In genomic region chr11:78037831-78038752, GRCm38 (mm10) we compare ENCODE assay signal across 8 mouse cellular contexts. TPM values are rescaled to one million over a fixed set of nuclear protein-coding genes. Genes with fewer than 3 reads are reported as not detected.
DNase-seq lines count a peak whose midpoint lies in the region; ATAC-seq lines count a peak whose summit lies in the region.

TSS of gene Flot2 (plus strand) at chr11:78037931.

- DNase-seq in CD4-positive helper T cell, adult 2 months (ENCODE audit: low read depth, low spot score), result peak; percentile 75
- peak; percentile 30 to 48 for DNase-seq in adrenal gland, postnatal 4 days (ENCODE audit: low spot score in 2 of 2)
- DNase-seq in neural tube, embryonic 11.5 days (ENCODE audit: low spot score), result peak; percentile 86
- DNase-seq in testis, postnatal 14 days (ENCODE audit: low spot score), result peak; percentile 70

- peak within 1 kb of the TSS; percentile 89 for H3K4me3 ChIP-seq in embryonic facial prominence, embryonic 15.5 days (replicated peaks)
- H3K4me3 ChIP-seq in heart, embryonic 12.5 days, result peak within 1 kb of the TSS; percentile 93
- H3K4me3 ChIP-seq in kidney, embryonic 16.5 days (ENCODE audit: low read length), result peak within 1 kb of the TSS; percentile 80
- H3K4me3 ChIP-seq in liver, embryonic 16.5 days (ENCODE audit: low read depth, low read length), result peak within 1 kb of the TSS; percentile 78
- H3K4me3 ChIP-seq in neural tube, embryonic 11.5 days (ENCODE audit: low read depth, low read length), result peak within 1 kb of the TSS; percentile 90

- peak within 1 kb of the TSS; percentile 84 for H3K4me2 ChIP-seq in embryonic facial prominence, embryonic 15.5 days (replicated peaks)
- H3K4me2 ChIP-seq in heart, embryonic 12.5 days, result peak within 1 kb of the TSS; percentile 90
- H3K4me2 ChIP-seq in kidney, embryonic 16.5 days (replicated peaks; ENCODE audit: low read depth, low read length), result peak within 1 kb of the TSS; percentile 72
- H3K4me2 ChIP-seq in liver, embryonic 16.5 days (ENCODE audit: low read depth, low read length), result peak within 1 kb of the TSS; percentile 94
- H3K4me2 ChIP-seq in neural tube, embryonic 11.5 days (ENCODE audit: low read depth), result peak within 1 kb of the TSS; percentile 90

- no peaks in the 10 kb centered on the region for H3K27me3 ChIP-seq in embryonic facial prominence, embryonic 15.5 days
- H3K27me3 ChIP-seq in heart, embryonic 12.5 days (replicated peaks), result no peaks in the 10 kb centered on the region
- no peaks in the 10 kb centered on the region for H3K27me3 ChIP-seq in kidney, embryonic 16.5 days (ENCODE audit: insufficient read depth, low read length)
- H3K27me3 ChIP-seq in liver, embryonic 16.5 days (ENCODE audit: control insufficient read depth, insufficient read depth, low read depth, low read length), result no peaks in the 10 kb centered on the region
- H3K27me3 ChIP-seq in neural tube, embryonic 11.5 days (ENCODE audit: control insufficient read depth, insufficient read depth, low read length), result no peaks in the 10 kb centered on the region

- H3K36me3 ChIP-seq in embryonic facial prominence, embryonic 15.5 days, result peaks cover 15% of the 10 kb centered on the region
- peaks cover 39% of the 10 kb centered on the region for H3K36me3 ChIP-seq in heart, embryonic 12.5 days
- H3K36me3 ChIP-seq in kidney, embryonic 16.5 days (ENCODE audit: insufficient read depth, low read length), result peaks cover 12% of the 10 kb centered on the region; the same call in 1 of the 2 replicates
- H3K36me3 ChIP-seq in liver, embryonic 16.5 days (ENCODE audit: control insufficient read depth, insufficient read depth), result peaks cover 17% of the 10 kb centered on the region
- H3K36me3 ChIP-seq in neural tube, embryonic 11.5 days (ENCODE audit: control insufficient read depth, insufficient read depth, low read length), result no peaks in the 10 kb centered on the region; the same call in 1 of the 2 replicates

- no peaks in the 10 kb centered on the region for H3K9me3 ChIP-seq in embryonic facial prominence, embryonic 15.5 days (replicated peaks)
- no peaks in the 10 kb centered on the region for H3K9me3 ChIP-seq in heart, embryonic 12.5 days (replicated peaks)
- H3K9me3 ChIP-seq in kidney, embryonic 16.5 days (ENCODE audit: low read length), result no peaks in the 10 kb centered on the region; the same call in 1 of the 2 replicates
- H3K9me3 ChIP-seq in liver, embryonic 16.5 days (replicated peaks; ENCODE audit: control insufficient read depth, low read length), result no peaks in the 10 kb centered on the region
- 0 out of 2 replicates have a peak, but pooled peaks cover 2% of the 10 kb centered on the region for H3K9me3 ChIP-seq in neural tube, embryonic 11.5 days (ENCODE audit: control insufficient read depth, low read length)

- peak within 1 kb of the TSS; percentile 89 for H3K27ac ChIP-seq in embryonic facial prominence, embryonic 15.5 days (replicated peaks)
- peak within 1 kb of the TSS; percentile 82 for H3K27ac ChIP-seq in heart, embryonic 12.5 days (ENCODE audit: poor library complexity, severe bottlenecking)
- H3K27ac ChIP-seq in kidney, embryonic 16.5 days (ENCODE audit: low read length), result peak within 1 kb of the TSS; percentile 51
- peak within 1 kb of the TSS; percentile 91 for H3K27ac ChIP-seq in liver, embryonic 16.5 days (ENCODE audit: low read length)
- H3K27ac ChIP-seq in neural tube, embryonic 11.5 days (ENCODE audit: low read depth, low read length), result peak within 1 kb of the TSS; percentile 44; the same call in 1 of the 2 replicates

- ATAC-seq in embryonic facial prominence, embryonic 15.5 days (ENCODE audit: insufficient number of reproducible peaks, low FRiP score, low TSS enrichment, low read depth), result peak; percentile 88
- peak; percentile 86 for ATAC-seq in heart, embryonic 12.5 days (ENCODE audit: insufficient number of reproducible peaks, low FRiP score)
- peak; percentile 86 for ATAC-seq in kidney, embryonic 16.5 days (ENCODE audit: low FRiP score, low TSS enrichment)
- ATAC-seq in liver, embryonic 16.5 days (ENCODE audit: low read depth), result peak; percentile 80
- ATAC-seq in neural tube, embryonic 11.5 days (ENCODE audit: insufficient read depth, low FRiP score, low TSS enrichment), result peak; percentile 82

- peaks cover 30% of the 10 kb centered on the region for H3K4me1 ChIP-seq in embryonic facial prominence, embryonic 15.5 days
- H3K4me1 ChIP-seq in heart, embryonic 12.5 days (replicated peaks), result peaks cover 28% of the 10 kb centered on the region
- H3K4me1 ChIP-seq in kidney, embryonic 16.5 days (ENCODE audit: insufficient read depth, low read length), result peaks cover 21% of the 10 kb centered on the region
- H3K4me1 ChIP-seq in liver, embryonic 16.5 days (ENCODE audit: control insufficient read depth, low read depth, low read length), result peaks cover 32% of the 10 kb centered on the region
- peaks cover 14% of the 10 kb centered on the region for H3K4me1 ChIP-seq in neural tube, embryonic 11.5 days (ENCODE audit: control insufficient read depth, insufficient read depth, low read length)

- under 1% methylated on average over 50 of the region's 55 CpGs for WGBS in embryonic facial prominence, embryonic 15.5 days
- 3% methylated on average over 53 of the region's 55 CpGs for WGBS in heart, embryonic 12.5 days
- WGBS in kidney, embryonic 16.5 days, result 2% methylated on average over 55 of the region's 55 CpGs
- 3% methylated on average over 55 of the region's 55 CpGs for WGBS in liver, embryonic 16.5 days (ENCODE audit: insufficient replicate concordance)
- 4% methylated on average over 32 of the region's 55 CpGs for WGBS in neural tube, embryonic 11.5 days

- peak within 1 kb of the TSS; percentile 81 for H3K9ac ChIP-seq in embryonic facial prominence, embryonic 15.5 days
- H3K9ac ChIP-seq in heart, embryonic 12.5 days, result peak within 1 kb of the TSS; percentile 97
- peak within 1 kb of the TSS; percentile 82 for H3K9ac ChIP-seq in kidney, embryonic 16.5 days (replicated peaks; ENCODE audit: low read length)
- H3K9ac ChIP-seq in liver, embryonic 16.5 days (ENCODE audit: low read depth, low read length), result peak within 1 kb of the TSS; percentile 89
- peak within 1 kb of the TSS; percentile 84 for H3K9ac ChIP-seq in neural tube, embryonic 11.5 days (ENCODE audit: low read length)

RNA-seq across cellular contexts. Expression of gene Flot2, which starts in this region (rescaled TPM):
- total RNA-seq in adrenal gland, postnatal 4 days (2021), result 10 to 100 TPM; 81.8 to 83.8 TPM
- polyA plus RNA-seq in embryonic facial prominence, embryonic 15.5 days (2015; fragmentation: Nextera tagmentation; extraction: Ambion mirVana), result 65.5 and 65.7 TPM in 2 replicates
- 71.7 and 73.4 TPM in 2 replicates for polyA plus RNA-seq in heart, embryonic 12.5 days (2016; fragmentation: Nextera tagmentation; extraction: Ambion mirVana)
- polyA plus RNA-seq in kidney, embryonic 16.5 days (2015; fragmentation: Nextera tagmentation; extraction: Ambion mirVana), result 57.4 and 61.1 TPM in 2 replicates
- polyA plus RNA-seq in liver, embryonic 16.5 days (2015; fragmentation: Nextera tagmentation; extraction: Ambion mirVana), result 24.5 and 25.1 TPM in 2 replicates
- polyA plus RNA-seq in neural tube, embryonic 11.5 days (2014; fragmentation: Nextera tagmentation; extraction: Ambion mirVana), result 60.8 and 62.9 TPM in 2 replicates

Comparison
In these comparisons a context has a peak if more than half of its experiments do, and no peak if none do; other contexts are left out.
1. Peak in every context shown above with its lines: DNase-seq, ATAC-seq, H3K4me3 ChIP-seq and H3K27ac ChIP-seq.